Mouse (Mus musculus): ENCODE results near the gene Maneal. TPM values are rescaled to one million over a fixed set of nuclear protein-coding genes. Genes with fewer than 3 reads are reported as not detected.

The Maneal gene
- total and polyA plus RNA-seq, 3 experiments: 0.08 TPM; not detected in 2

DNA sequence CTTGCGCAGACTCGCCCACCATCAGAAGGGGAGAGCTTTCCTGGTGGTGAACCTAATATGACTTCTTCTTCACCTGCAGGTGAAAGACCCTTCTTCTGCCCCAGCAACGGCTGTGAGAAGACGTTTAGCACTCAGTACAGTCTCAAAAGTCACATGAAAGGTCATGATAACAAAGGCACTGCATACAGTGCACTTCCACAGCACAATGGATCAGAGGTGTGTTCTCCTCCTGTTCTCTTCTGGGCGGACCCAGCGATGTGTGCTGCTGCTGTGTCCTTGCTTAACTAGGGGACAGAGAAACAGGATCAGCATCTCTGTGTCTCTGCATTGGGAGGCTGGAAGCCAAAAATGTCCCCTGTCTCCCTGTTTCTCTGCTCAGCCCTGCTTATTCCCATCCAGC lies 37.0 kb downstream of the Maneal start:
- Histone ChIP-seq H3K27me3 (ENCODE audit: control insufficient read depth in 1 of 2, insufficient read depth in 2 of 2, low read length in 2 of 2) (no peaks in the 10 kb centered on the region), H3K9me3 (replicated peaks; ENCODE audit: insufficient read depth, low read length) (no peaks in the 10 kb centered on the region), H3K4me3 (ENCODE audit: control insufficient read depth in 1 of 2, insufficient read depth in 1 of 2, low read depth in 2 of 2, low read length in 2 of 2) (no peak overlapping the region), H3K79me2 (ENCODE audit: control insufficient read depth, insufficient read depth, low read length, poor library complexity) (no peaks in the 10 kb centered on the region), H3K4me1 (ENCODE audit: control insufficient read depth in 1 of 2, insufficient read depth in 2 of 2, low read length in 2 of 2) (no peaks in the 10 kb centered on the region), H3K9ac (ENCODE audit: control insufficient read depth, low read depth, low read length, poor library complexity, severe bottlenecking) (no peak overlapping the region), H3K36me3 (ENCODE audit: control insufficient read depth in 1 of 2, insufficient read depth in 2 of 2, low read length in 2 of 2) (peaks cover 0 to 9% of the 10 kb centered on the region in 2 experiments; a peak in 2 of 4 replicates), H3K27ac (ENCODE audit: control insufficient read depth, low read depth, low read length) (no peak overlapping the region)
- TF ChIP-seq RAD21 (IDR thresholded peaks at IDR 0.05; ENCODE audit: low read depth, low read length) (no peak), KAT2A (conservative IDR thresholded peaks at IDR 0.05; ENCODE audit: low read depth, low read length) (no peak), TCF12 (IDR thresholded peaks at IDR 0.05; ENCODE audit: low read depth, low read length) (no peak), TAL1 (IDR thresholded peaks at IDR 0.05; ENCODE audit: low read length) (no peak), USF1 (IDR thresholded peaks at IDR 0.05; ENCODE audit: low read depth, low read length) (no peak), GABPA (IDR thresholded peaks at IDR 0.05; ENCODE audit: low read depth, low read length) (no peak), ZMIZ1 (IDR thresholded peaks at IDR 0.05; ENCODE audit: low read depth, low read length) (no peak), E2F4 (IDR thresholded peaks at IDR 0.05; ENCODE audit: borderline replicate concordance, low read depth, low read length) (no peak), ELF1 (IDR thresholded peaks at IDR 0.05; ENCODE audit: low read depth, low read length) (no peak), MAFK (IDR thresholded peaks at IDR 0.05; ENCODE audit: borderline replicate concordance, low read depth, low read length) (no peak), MAZ (IDR thresholded peaks at IDR 0.05; ENCODE audit: low read depth, low read length) (no peak), UBTF (IDR thresholded peaks at IDR 0.05; ENCODE audit: borderline replicate concordance, insufficient read depth, low read depth, low read length) (no peak), CTCF (IDR thresholded peaks at IDR 0.05 in 2 of 3, conservative IDR thresholded peaks at IDR 0.05 in 1 of 3; ENCODE audit: control insufficient read depth in 1 of 3, insufficient read depth in 1 of 3, low read depth in 2 of 3, low read length in 3 of 3, poor library complexity in 1 of 3, severe bottlenecking in 1 of 3) (no peak), USF2 (IDR thresholded peaks at IDR 0.05; ENCODE audit: borderline replicate concordance in 1 of 2, insufficient read depth in 1 of 2, low read depth in 1 of 2, low read length in 2 of 2) (no peak), MYC (IDR thresholded peaks at IDR 0.05; ENCODE audit: low read depth, low read length) (no peak)
- no peak for DNase-seq (ENCODE audit: low read depth, low spot score)

DNA sequence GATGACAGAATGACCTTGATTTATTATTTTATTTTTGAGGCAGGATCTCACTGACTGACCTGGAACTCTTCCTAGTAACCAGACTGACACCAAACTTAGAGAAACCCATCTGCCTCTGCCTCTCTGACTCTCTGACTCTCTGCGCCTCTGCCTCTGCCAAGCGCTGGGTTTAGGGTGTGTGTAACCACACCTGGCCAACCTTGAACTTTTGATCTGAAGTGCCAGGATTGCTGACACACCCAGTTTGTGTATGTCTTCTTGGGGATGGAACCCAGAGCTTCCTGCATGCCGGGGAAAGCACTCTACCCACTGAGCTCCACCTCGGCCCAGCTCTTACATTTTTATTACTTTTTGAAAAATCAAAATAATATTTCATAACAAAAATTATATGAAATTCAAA lies 43.1 kb downstream of the Maneal start:
- Histone ChIP-seq H3K4me3 (ENCODE audit: control insufficient read depth in 1 of 2, insufficient read depth in 1 of 2, low read depth in 2 of 2, low read length in 2 of 2) (no peak overlapping the region), H3K79me2 (ENCODE audit: control insufficient read depth, insufficient read depth, low read length, poor library complexity) (peaks cover 24% of the 10 kb centered on the region), H3K27ac (ENCODE audit: control insufficient read depth, low read depth, low read length) (no peak overlapping the region), H3K9me3 (replicated peaks; ENCODE audit: insufficient read depth, low read length) (no peaks in the 10 kb centered on the region), H3K36me3 (ENCODE audit: control insufficient read depth in 1 of 2, insufficient read depth in 2 of 2, low read length in 2 of 2) (peaks cover 2 to 4% of the 10 kb centered on the region in 2 experiments), H3K9ac (ENCODE audit: control insufficient read depth, low read depth, low read length, poor library complexity, severe bottlenecking) (no peak overlapping the region), H3K4me1 (ENCODE audit: control insufficient read depth in 1 of 2, insufficient read depth in 2 of 2, low read length in 2 of 2) (peaks cover 0 to 3% of the 10 kb centered on the region in 2 experiments; a peak in 1 of 4 replicates), H3K27me3 (ENCODE audit: control insufficient read depth in 1 of 2, insufficient read depth in 2 of 2, low read length in 2 of 2) (no peaks in the 10 kb centered on the region)
- TF ChIP-seq ZMIZ1 (IDR thresholded peaks at IDR 0.05; ENCODE audit: low read depth, low read length) (no peak), ZC3H11A (IDR thresholded peaks at IDR 0.05; ENCODE audit: low read depth, low read length) (no peak), NELFE (IDR thresholded peaks at IDR 0.05; ENCODE audit: low read depth, low read length) (no peak), KAT2A (conservative IDR thresholded peaks at IDR 0.05; ENCODE audit: low read depth, low read length) (no peak), GABPA (IDR thresholded peaks at IDR 0.05; ENCODE audit: low read depth, low read length) (no peak), SIN3A (IDR thresholded peaks at IDR 0.05; ENCODE audit: low read length) (no peak), USF2 (IDR thresholded peaks at IDR 0.05; ENCODE audit: borderline replicate concordance in 1 of 2, insufficient read depth in 1 of 2, low read depth in 1 of 2, low read length in 2 of 2) (no peak), EP300 (IDR thresholded peaks at IDR 0.05; ENCODE audit: low read depth in 1 of 2, low read length in 2 of 2) (no peak), TAL1 (IDR thresholded peaks at IDR 0.05; ENCODE audit: low read length) (no peak)
- DNase-seq (ENCODE audit: low read depth, low spot score): no peak

All from MEL (cell line).